Comparison of ENCODE assay signal across 19 mouse cellular contexts in genomic region chr13:32115468-32115867, GRCm38 (mm10).
DNase-seq lines count a peak whose midpoint lies in the region.
"Had no signal": no experiment of that assay in that cellular context is flagged by ENCODE, and none has a peak within 500 bp of the region (broad histone marks: within the 10 kb centered on the region; RNA-seq: fewer than 3 reads in every experiment).

No protein-coding gene starts in this region.

- no peak overlapping the region for H3K27ac ChIP-seq in embryonic facial prominence, embryonic 10.5 days (replicated peaks)

- 34% methylated on average over 1 of the region's 1 CpGs for WGBS in large intestine, adult 2 months
- 76% methylated on average over 1 of the region's 1 CpGs for WGBS in embryonic facial prominence, embryonic 10.5 days

- H3K4me1 ChIP-seq in embryonic facial prominence, embryonic 10.5 days, result no peaks in the 10 kb centered on the region

- H3K4me3 ChIP-seq in embryonic facial prominence, embryonic 10.5 days, result no peak overlapping the region

- intact Hi-C loops in left cerebral cortex, postnatal 36 days (cut with DNase I), result no loop called here

- no peaks in the 10 kb centered on the region for H3K36me3 ChIP-seq in embryonic facial prominence, embryonic 10.5 days (replicated peaks)
- H3K36me3 ChIP-seq: G1E had no signal

- H3K27me3 ChIP-seq in embryonic facial prominence, embryonic 10.5 days (replicated peaks; ENCODE audit: low read depth, poor library complexity, severe bottlenecking), result no peaks in the 10 kb centered on the region
- H3K27me3 ChIP-seq: CH12.LX, Patski had no signal

- no peaks in the 10 kb centered on the region for H3K9me3 ChIP-seq in embryonic facial prominence, embryonic 10.5 days
- H3K9me3 ChIP-seq: G1E had no signal

- DNase-seq in fat pad, adult 2 months (ENCODE audit: extremely low read depth, low read depth, low spot score), result peak; percentile 51
- DNase-seq in gonadal fat pad, adult 2 months (ENCODE audit: low read depth), result peak; percentile 55
- DNase-seq in large intestine, adult 2 months (ENCODE audit: low read depth, low spot score), result peak; percentile 57
- DNase-seq in layer of hippocampus, postnatal 14 days (ENCODE audit: low spot score in 2 of 2), result no peak
- no peak for DNase-seq in embryonic facial prominence, embryonic 10.5 days (ENCODE audit: low spot score)
- no peak for DNase-seq in left cerebral cortex, postnatal 36 days (ENCODE audit: low spot score in 2 of 2)
- DNase-seq: adrenal gland, adult 2 months; adrenal gland, adult 8-10 months; adrenal gland, postnatal 10 days; adrenal gland, postnatal 14 days; adrenal gland, postnatal 25 days; adrenal gland, postnatal 36 days; B cell, adult 2 months; cerebellum, adult 11 months; cerebellum, adult 11-12 months; cerebellum, adult 18-20 months had no signal

Comparison
In these comparisons a context has a peak if more than half of its experiments do, and no peak if none do; other contexts are left out.
1. DNase-seq: peak in fat pad, adult 2 months (single experiment), gonadal fat pad, adult 2 months (single experiment) and large intestine, adult 2 months (single experiment); none in layer of hippocampus, postnatal 14 days (0 of 2), embryonic facial prominence, embryonic 10.5 days (single experiment) and left cerebral cortex, postnatal 36 days (0 of 2).